Mouse (Mus musculus): ENCODE data around the gene Vasn. TPM values are rescaled to one million over a fixed set of nuclear protein-coding genes. Genes with fewer than 3 reads are reported as not detected.
"Not testable (repeated sequence)": the region's sequence is repeated elsewhere in the genome, so short reads cannot be mapped to it uniquely, and the experiment has no call there.

Vasn gene
- polyA plus RNA-seq, 1 experiment from 2014 or later: 17.5 TPM

DNA sequence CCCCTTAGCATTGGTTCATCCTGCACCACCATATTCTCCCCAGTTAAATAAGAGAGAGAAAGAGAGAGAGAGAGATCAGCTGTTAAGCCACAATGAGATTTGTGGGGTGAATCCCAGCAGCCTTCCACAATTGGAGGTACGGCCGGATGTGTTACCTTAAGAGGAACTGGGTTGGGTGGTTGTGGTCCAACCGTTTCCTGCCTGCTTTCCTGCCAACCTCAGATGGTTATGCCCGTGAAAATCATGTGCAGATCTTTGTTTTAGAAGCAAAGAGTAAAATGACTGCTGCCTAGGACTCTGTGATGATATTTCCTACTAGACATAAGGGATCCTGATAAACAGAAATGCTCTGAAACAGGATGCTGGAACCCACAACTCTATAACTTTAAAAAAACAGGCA lies 34.4 kb downstream of the Vasn start:
- peaks cover 14% of the 10 kb centered on the region for H3K36me3 ChIP-seq (ENCODE audit: control insufficient read depth, insufficient read depth, low read length)
- H3K9ac ChIP-seq (replicated peaks; ENCODE audit: low read depth, low read length): no peak overlapping the region
- no peak overlapping the region for H3K4me3 ChIP-seq (ENCODE audit: low read depth, low read length)
- no peaks in the 10 kb centered on the region for H3K4me1 ChIP-seq (ENCODE audit: control insufficient read depth, insufficient read depth, low read length)
- H3K9me3 ChIP-seq (ENCODE audit: control insufficient read depth, low read depth, low read length): no peaks in the 10 kb centered on the region
- WGBS: 91% methylated on average over 4 of the region's 4 CpGs
- H3K4me2 ChIP-seq (replicated peaks; ENCODE audit: low read depth, low read length): no peak overlapping the region
- no peaks in the 10 kb centered on the region for H3K27me3 ChIP-seq (ENCODE audit: control insufficient read depth, insufficient read depth, low read length)
- no peak overlapping the region for H3K27ac ChIP-seq (ENCODE audit: low read length)
- no peak for ATAC-seq (ENCODE audit: insufficient number of reproducible peaks, insufficient read depth, low FRiP score, low read depth)

DNA sequence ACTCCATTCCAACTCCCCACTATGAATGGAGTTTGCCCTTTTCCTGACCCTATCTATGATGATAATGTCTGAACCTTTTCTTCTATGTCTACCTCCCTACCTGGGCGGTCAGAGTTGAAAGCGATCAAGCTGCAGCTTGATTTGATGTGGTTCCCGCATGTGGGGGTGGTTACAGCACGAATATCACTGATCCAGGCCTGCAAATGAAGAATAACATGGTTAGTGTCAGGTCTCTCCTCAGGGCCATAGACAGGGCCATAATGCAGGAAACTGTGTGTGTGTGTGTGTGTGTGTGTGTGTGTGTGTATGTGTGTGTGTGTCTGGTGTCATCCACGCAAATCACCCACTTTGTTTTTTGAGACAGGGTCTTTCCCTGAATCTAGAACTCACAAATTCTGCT lies 37.1 kb downstream of the Vasn start:
- Histone ChIP-seq H3K27ac (ENCODE audit: low read length) (no peak overlapping the region), H3K4me1 (ENCODE audit: control insufficient read depth, insufficient read depth, low read length) (no peaks in the 10 kb centered on the region), H3K36me3 (ENCODE audit: control insufficient read depth, insufficient read depth, low read length) (peaks cover 9% of the 10 kb centered on the region), H3K27me3 (ENCODE audit: control insufficient read depth, insufficient read depth, low read length) (no peaks in the 10 kb centered on the region), H3K4me2 (replicated peaks; ENCODE audit: low read depth, low read length) (no peak overlapping the region), H3K9ac (replicated peaks; ENCODE audit: low read depth, low read length) (no peak overlapping the region), H3K9me3 (ENCODE audit: control insufficient read depth, low read depth, low read length) (no peaks in the 10 kb centered on the region), H3K4me3 (ENCODE audit: low read depth, low read length) (no peak overlapping the region)
- 93% methylated on average over 5 of the region's 5 CpGs for WGBS
- ATAC-seq (ENCODE audit: insufficient number of reproducible peaks, insufficient read depth, low FRiP score, low read depth): no peak

DNA sequence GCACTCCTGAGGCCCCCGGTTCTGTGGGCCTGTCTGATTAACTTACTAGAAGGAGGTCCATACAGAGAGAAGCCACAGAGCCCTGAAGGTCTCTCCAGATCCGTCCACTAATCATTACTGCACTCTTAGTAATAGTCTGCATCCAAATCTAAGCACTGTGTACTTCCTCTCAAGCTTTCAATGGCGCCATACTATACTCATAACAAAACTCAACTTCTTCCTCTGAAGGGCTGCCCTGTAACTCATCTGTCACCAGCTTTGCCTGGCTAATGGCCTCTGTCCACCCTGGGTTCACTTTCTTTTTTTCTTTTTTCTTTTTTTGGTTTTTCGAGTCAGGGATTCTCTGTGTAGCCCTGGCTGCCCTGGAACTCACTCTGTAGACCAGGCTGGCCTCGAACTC lies 38.3 kb downstream of the Vasn start:
- H3K4me2 ChIP-seq (replicated peaks; ENCODE audit: low read depth, low read length): no peak overlapping the region
- no peaks in the 10 kb centered on the region for H3K9me3 ChIP-seq (ENCODE audit: control insufficient read depth, low read depth, low read length)
- H3K27me3 ChIP-seq (ENCODE audit: control insufficient read depth, insufficient read depth, low read length): no peaks in the 10 kb centered on the region
- no peak for ATAC-seq (ENCODE audit: insufficient number of reproducible peaks, insufficient read depth, low FRiP score, low read depth)
- 66% methylated on average over 5 of the region's 5 CpGs for WGBS
- H3K9ac ChIP-seq (replicated peaks; ENCODE audit: low read depth, low read length): no peak overlapping the region
- H3K36me3 ChIP-seq (ENCODE audit: control insufficient read depth, insufficient read depth, low read length): peaks cover 9% of the 10 kb centered on the region
- no peak overlapping the region for H3K4me3 ChIP-seq (ENCODE audit: low read depth, low read length)
- no peaks in the 10 kb centered on the region for H3K4me1 ChIP-seq (ENCODE audit: control insufficient read depth, insufficient read depth, low read length)
- H3K27ac ChIP-seq (ENCODE audit: low read length): no peak overlapping the region

DNA sequence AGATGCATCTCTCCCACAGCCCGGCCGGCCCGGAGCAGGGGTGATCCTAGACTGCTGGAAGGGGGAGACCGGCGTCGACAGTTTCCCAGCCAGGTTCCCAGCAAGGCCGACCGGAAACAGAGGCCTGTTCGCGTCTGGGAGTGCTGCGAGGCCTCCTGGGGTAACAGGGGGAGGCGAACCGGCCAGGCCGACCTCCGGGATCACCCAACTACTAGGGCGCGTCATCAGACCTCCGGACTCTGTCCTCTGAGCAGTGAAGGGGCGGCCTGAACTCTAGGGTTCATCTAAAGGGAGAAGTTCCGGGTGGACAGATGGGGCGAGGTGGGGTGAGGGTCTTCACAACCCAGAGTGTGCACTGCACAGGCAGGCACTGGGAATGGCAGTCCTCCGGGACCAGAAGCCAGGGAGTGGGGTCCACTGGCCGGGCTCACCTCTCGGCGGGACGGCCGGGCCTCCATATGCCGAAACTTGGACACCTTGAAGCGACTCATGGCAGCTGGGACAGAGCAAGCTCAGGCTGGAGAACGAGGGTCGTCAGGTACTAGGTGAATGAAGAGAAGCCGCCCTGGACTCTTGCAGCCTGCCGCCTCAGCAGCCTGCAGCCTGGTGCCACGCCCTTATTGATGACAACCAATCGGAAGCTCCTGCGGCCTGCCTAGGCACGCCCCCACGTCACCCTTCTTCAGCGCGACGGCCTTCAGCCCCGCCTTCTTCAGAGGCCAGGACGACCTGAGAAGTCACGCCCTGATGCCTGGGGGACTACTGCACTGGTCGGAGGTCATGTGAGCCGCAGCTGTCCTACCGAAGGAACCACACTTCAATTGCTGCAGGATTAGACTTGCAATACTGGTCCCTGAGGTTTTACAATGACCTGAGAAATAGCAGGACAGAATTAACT lies 39.6 kb downstream of the Vasn start, which contains the start of gene Coro7:
Coro7 (minus strand) TSS at position 657 of the 898 bp plus-strand sequence.
- H3K27ac ChIP-seq (ENCODE audit: low read length): peak within 1 kb of the TSS; percentile 30; the same call in 1 of the 2 replicates
- H3K36me3 ChIP-seq (ENCODE audit: control insufficient read depth, insufficient read depth, low read length): peaks cover 9% of the 10 kb centered on the region
- H3K9me3 ChIP-seq (ENCODE audit: control insufficient read depth, low read depth, low read length): no peaks in the 10 kb centered on the region
- WGBS: under 1% methylated on average over 47 of the region's 47 CpGs
- peak within 1 kb of the TSS; percentile 66 for H3K4me3 ChIP-seq (ENCODE audit: low read depth, low read length)
- H3K9ac ChIP-seq (replicated peaks; ENCODE audit: low read depth, low read length): peak within 1 kb of the TSS; percentile 48
- peak; percentile 89 for ATAC-seq (ENCODE audit: insufficient number of reproducible peaks, insufficient read depth, low FRiP score, low read depth)
- no peaks in the 10 kb centered on the region for H3K4me1 ChIP-seq (ENCODE audit: control insufficient read depth, insufficient read depth, low read length)
- peak within 1 kb of the TSS; percentile 96 for H3K4me2 ChIP-seq (replicated peaks; ENCODE audit: low read depth, low read length)
- no peaks in the 10 kb centered on the region for H3K27me3 ChIP-seq (ENCODE audit: control insufficient read depth, insufficient read depth, low read length)

DNA sequence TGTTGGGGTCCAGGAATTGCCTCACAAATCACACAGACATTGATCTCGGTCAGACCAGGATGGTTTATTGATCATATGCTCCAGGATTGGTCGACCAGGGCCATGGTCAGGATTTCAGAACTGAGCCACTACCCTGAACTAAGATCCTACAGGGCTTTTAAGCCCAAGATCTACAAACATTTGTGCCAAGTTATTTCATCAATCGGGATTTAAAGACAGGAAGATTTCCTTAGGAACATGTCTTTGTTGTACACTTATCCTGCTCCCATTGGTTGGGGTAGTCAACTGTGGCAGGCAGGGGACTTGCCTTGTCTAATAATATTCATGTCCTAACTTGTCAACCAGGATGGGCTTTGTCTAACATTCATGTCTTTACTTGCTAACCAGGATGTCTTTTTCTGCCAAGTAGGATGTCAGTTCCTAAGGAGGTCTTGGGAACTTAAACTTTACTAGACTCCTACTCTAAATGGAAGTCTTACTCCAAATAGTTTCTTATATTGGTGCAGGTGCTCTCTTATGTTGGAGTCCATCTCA lies 41.2 kb downstream of the Vasn start:
- H3K4me2 ChIP-seq (replicated peaks; ENCODE audit: low read depth, low read length); H3K27ac ChIP-seq (ENCODE audit: low read length); H3K27me3 ChIP-seq (ENCODE audit: control insufficient read depth, insufficient read depth, low read length); H3K9ac ChIP-seq (replicated peaks; ENCODE audit: low read depth, low read length); H3K4me3 ChIP-seq (ENCODE audit: low read depth, low read length); H3K4me1 ChIP-seq (ENCODE audit: control insufficient read depth, insufficient read depth, low read length); H3K9me3 ChIP-seq (ENCODE audit: control insufficient read depth, low read depth, low read length); H3K36me3 ChIP-seq (ENCODE audit: control insufficient read depth, insufficient read depth, low read length); ATAC-seq (ENCODE audit: insufficient number of reproducible peaks, insufficient read depth, low FRiP score, low read depth): not testable (repeated sequence)
- 73% methylated on average over 3 of the region's 3 CpGs for WGBS

DNA sequence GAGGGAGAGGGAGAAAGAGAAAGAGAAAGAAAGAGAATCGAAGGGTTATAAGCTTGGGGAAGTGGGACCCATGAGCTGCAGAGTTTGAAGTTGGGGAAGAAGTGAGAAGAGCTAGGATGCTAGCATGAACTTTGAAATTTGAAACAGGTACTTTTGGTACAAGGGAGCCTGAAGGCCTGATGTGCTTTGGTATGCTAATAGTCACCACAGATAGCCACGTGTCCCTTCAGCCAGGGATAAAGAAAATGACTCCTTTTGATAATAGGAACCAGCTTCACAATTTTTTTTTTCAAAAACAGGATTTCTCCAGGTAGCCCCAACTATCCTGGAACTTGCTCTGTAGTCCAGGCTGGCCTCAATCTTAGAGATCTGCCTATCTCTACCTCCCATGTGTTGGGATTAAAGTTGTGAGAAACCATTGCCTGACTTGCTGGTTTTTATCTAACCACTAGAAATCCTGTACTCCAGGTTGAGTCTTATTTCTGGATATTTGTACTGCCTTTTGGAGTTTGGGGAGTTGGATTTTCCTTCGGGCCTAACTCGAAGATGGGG lies 43.0 kb downstream of the Vasn start:
- Histone ChIP-seq H3K27me3 (ENCODE audit: control insufficient read depth, insufficient read depth, low read length) (no peaks in the 10 kb centered on the region), H3K4me3 (ENCODE audit: low read depth, low read length) (no peak overlapping the region), H3K9me3 (ENCODE audit: control insufficient read depth, low read depth, low read length) (no peaks in the 10 kb centered on the region), H3K36me3 (ENCODE audit: control insufficient read depth, insufficient read depth, low read length) (peaks cover 9% of the 10 kb centered on the region), H3K9ac (replicated peaks; ENCODE audit: low read depth, low read length) (no peak overlapping the region), H3K4me2 (replicated peaks; ENCODE audit: low read depth, low read length) (peak overlapping the region; percentile 97), H3K4me1 (ENCODE audit: control insufficient read depth, insufficient read depth, low read length) (peaks cover 9% of the 10 kb centered on the region; the same call in 1 of the 2 replicates), H3K27ac (ENCODE audit: low read length) (no peak overlapping the region)
- 77% methylated on average over 4 of the region's 4 CpGs for WGBS
- ATAC-seq (ENCODE audit: insufficient number of reproducible peaks, insufficient read depth, low FRiP score, low read depth): no peak

DNA sequence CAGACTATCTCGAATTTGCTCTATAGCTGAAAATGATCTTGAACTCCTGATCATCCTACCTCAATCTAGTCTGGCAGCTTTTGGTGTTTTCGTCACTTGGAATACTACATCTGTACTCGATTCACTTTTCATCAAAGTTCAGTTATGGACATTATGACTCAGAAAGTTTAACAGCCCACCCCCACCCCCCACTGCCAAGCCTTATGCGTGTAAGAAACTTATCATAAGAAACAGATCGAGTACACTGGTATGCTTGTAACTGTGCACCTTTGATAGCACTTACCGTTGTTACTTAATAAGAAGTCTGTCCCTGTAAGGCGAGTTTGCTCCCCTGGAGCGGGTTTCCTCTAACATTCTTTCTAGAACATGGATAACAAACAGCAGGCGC lies 43.4 kb downstream of the Vasn start:
- no peaks in the 10 kb centered on the region for H3K27me3 ChIP-seq (ENCODE audit: control insufficient read depth, insufficient read depth, low read length)
- H3K27ac ChIP-seq (ENCODE audit: low read length): peak overlapping the region; percentile 58; the same call in 1 of the 2 replicates
- peak overlapping the region; percentile 97 for H3K4me3 ChIP-seq (ENCODE audit: low read depth, low read length)
- WGBS: 33% methylated on average over 9 of the region's 9 CpGs
- ATAC-seq (ENCODE audit: insufficient number of reproducible peaks, insufficient read depth, low FRiP score, low read depth): no peak
- H3K9ac ChIP-seq (replicated peaks; ENCODE audit: low read depth, low read length): no peak overlapping the region
- peaks cover 9% of the 10 kb centered on the region; the same call in 1 of the 2 replicates for H3K4me1 ChIP-seq (ENCODE audit: control insufficient read depth, insufficient read depth, low read length)
- no peaks in the 10 kb centered on the region for H3K9me3 ChIP-seq (ENCODE audit: control insufficient read depth, low read depth, low read length)
- H3K36me3 ChIP-seq (ENCODE audit: control insufficient read depth, insufficient read depth, low read length): peaks cover 13% of the 10 kb centered on the region
- peak overlapping the region; percentile 97 for H3K4me2 ChIP-seq (replicated peaks; ENCODE audit: low read depth, low read length)

DNA sequence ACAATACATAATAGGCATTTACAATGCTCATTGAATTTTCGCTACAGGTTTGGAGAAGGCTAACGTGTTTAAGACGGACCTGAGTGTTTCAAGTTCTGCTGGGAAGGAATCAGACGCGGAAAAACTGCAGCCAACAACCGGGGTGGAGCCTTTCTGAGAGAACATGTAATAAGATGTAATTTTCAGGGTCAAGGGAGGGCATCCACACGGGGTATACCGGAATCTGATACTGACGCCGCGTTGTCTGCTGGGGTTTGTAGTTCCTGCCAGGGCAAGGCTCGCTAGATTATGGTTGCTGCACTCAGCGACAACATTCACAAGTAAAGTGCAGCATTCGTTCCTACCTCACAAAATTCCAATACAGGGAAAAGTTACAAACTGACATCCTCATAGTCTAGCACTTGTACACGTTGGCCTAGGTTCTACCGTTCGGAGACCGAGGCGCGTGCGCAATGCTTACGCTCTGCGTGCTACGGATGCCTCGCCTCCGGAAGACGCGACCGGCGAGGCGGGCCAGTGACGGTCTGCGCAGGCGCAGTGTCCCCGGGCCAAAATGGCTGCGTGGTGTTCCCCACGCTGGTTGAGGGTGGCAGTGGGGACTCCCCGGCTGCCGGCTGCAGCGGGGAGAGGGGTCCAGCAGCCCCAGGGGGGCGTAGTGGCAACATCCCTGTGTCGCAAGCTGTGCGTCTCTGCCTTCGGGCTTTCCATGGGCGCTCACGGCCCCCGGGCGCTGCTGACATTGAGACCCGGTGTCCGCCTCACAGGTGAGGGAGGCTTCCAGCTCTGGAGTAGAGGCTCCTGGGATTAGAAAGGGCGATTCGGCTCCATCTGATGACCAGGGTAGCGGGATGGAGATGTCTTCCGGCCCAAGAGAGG lies 44.1 kb downstream of the Vasn start:
- Histone ChIP-seq H3K9ac (replicated peaks; ENCODE audit: low read depth, low read length) (peak overlapping the region; percentile 95), H3K4me3 (ENCODE audit: low read depth, low read length) (peak overlapping the region; percentile 97), H3K36me3 (ENCODE audit: control insufficient read depth, insufficient read depth, low read length) (peaks cover 17% of the 10 kb centered on the region), H3K4me2 (replicated peaks; ENCODE audit: low read depth, low read length) (peak overlapping the region; percentile 97), H3K4me1 (ENCODE audit: control insufficient read depth, insufficient read depth, low read length) (peaks cover 9% of the 10 kb centered on the region; the same call in 1 of the 2 replicates), H3K9me3 (ENCODE audit: control insufficient read depth, low read depth, low read length) (no peaks in the 10 kb centered on the region), H3K27me3 (ENCODE audit: control insufficient read depth, insufficient read depth, low read length) (no peaks in the 10 kb centered on the region), H3K27ac (ENCODE audit: low read length) (peak overlapping the region; percentile 58; the same call in 1 of the 2 replicates)
- WGBS: under 1% methylated on average over 54 of the region's 54 CpGs
- ATAC-seq (ENCODE audit: insufficient number of reproducible peaks, insufficient read depth, low FRiP score, low read depth): peak; percentile 90

Measured in stomach, embryonic 14.5 days (tissue).